Mouse (Mus musculus): ENCODE measurements around the gene Entpd4b. TPM values are rescaled to one million over a fixed set of nuclear protein-coding genes. Genes with fewer than 3 reads are reported as not detected.
"Not testable (repeated sequence)": the region's sequence is repeated elsewhere in the genome, so short reads cannot be mapped to it uniquely, and the experiment has no call there.

Gene Entpd4b
- polyA plus RNA-seq (2012; rRNA removed) (17.7 and 22.2 TPM in 2 replicates), polyA plus RNA-seq (2014; fragmentation: Nextera tagmentation; extraction: Ambion mirVana) (18.7 and 19.0 TPM in 2 replicates)

DNA sequence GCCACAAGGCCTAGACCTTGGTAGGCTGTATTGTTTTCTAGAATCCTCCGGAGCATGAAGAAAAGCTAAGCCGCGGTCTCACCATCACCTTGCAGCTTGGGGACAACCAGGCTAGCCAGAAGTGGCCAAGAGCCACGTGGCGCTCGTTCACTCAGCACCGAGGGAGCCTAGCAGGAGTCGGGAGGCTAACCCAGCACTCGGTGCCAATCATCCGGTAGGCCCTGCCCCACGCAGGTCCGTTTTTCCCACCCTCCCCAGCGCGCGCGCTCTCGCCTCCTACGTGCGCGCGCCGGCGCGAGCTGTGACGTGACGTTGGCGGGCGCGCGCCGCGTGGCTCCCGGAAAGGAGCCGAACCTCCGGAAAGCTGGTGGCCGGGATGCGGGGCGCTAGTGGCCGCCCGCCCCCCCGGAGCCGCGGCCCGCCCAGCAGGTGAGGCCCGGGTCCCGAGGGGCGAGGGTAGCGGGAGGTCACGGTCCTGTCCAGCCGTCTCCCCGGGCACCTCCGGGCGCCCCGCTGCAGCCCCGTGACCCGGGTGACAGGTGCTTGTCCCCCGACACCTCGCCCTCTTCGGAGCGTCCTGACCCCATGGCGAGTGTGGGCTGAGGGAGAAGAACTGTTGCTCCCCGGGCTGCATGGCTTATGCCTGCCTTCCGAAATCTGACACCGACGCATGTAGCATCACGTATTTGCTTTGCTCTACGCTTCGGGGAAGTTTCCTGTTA lies at the start of gene Entpd4b:
Gene Entpd4b, plus strand, starts transcription at position 315 of the 722 bp plus-strand sequence.
- H3K27ac ChIP-seq (replicated peaks; ENCODE audit: low read depth, low read length); H3K9me3 ChIP-seq (ENCODE audit: control insufficient read depth, low read length); H3K4me2 ChIP-seq (replicated peaks; ENCODE audit: low read depth, low read length, severe bottlenecking); DNase-seq (ENCODE audit: low spot score); H3K9ac ChIP-seq (ENCODE audit: low read depth, low read length, severe bottlenecking); H3K4me1 ChIP-seq (ENCODE audit: control insufficient read depth, insufficient read depth, low read length); H3K36me3 ChIP-seq (ENCODE audit: control insufficient read depth, insufficient read depth, low read length); H3K27me3 ChIP-seq (ENCODE audit: control insufficient read depth, insufficient read depth, low read length); H3K4me3 ChIP-seq (replicated peaks; ENCODE audit: low read length): not testable (repeated sequence)
- no CpG with 5 or more reads among the region's 68 CpGs for WGBS
- ATAC-seq (ENCODE audit: low FRiP score, low read depth): peak; percentile 90

DNA sequence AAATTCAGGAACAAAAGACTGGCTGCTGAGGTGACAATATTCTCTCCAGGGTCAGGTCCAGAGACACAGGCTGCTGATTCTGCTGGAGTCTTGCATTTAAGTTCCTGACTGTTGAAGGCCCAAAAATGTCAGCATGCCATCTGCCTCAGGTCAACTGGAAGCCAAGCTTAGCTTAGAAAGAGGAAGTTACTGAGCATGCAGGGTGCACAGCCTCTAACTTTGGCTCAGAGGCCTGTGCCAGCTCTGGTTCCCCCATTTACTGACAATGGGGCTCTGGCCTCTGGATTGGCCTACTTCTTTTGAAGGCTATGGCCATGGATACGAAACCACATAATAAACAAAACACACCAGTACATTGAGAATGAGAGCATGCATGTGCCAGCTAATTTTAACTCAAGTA lies 48.2 kb upstream of the Entpd4b start:
- not testable (repeated sequence) for H3K36me3 ChIP-seq (ENCODE audit: control insufficient read depth, insufficient read depth, low read length); H3K27ac ChIP-seq (replicated peaks; ENCODE audit: low read depth, low read length); H3K27me3 ChIP-seq (ENCODE audit: control insufficient read depth, insufficient read depth, low read length); H3K9me3 ChIP-seq (ENCODE audit: control insufficient read depth, low read length); DNase-seq (ENCODE audit: low spot score); H3K9ac ChIP-seq (ENCODE audit: low read depth, low read length, severe bottlenecking); H3K4me1 ChIP-seq (ENCODE audit: control insufficient read depth, insufficient read depth, low read length); H3K4me3 ChIP-seq (replicated peaks; ENCODE audit: low read length); ATAC-seq (ENCODE audit: low FRiP score, low read depth); H3K4me2 ChIP-seq (replicated peaks; ENCODE audit: low read depth, low read length, severe bottlenecking)
- no CpG with 5 or more reads among the region's 1 CpGs for whole genome bisulfite sequencing

DNA sequence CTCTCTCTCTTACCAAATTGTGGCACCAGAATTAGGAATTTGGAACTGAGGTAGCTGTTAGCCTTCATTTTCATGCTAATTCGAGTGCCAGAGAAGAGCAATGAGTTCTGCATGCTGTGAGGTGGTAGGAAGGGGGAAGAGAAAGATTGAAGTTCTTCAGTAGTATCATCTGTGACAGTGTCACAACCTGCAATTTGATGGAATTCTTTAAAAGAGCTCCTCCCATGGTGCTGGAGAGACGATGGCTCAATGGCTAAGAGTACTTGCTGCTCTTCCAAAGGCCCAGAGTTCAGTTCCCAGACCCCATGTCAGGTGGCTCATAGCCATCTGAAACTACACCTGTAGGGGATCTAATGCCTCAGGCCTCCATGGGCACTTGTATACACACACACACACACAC lies 42.8 kb upstream of the Entpd4b start, which contains the start of gene Gm27179:
Gene Gm27179, minus strand, starts transcription at position 101 of the 400 bp plus-strand sequence.
- ATAC-seq (ENCODE audit: low FRiP score, low read depth); H3K9me3 ChIP-seq (ENCODE audit: control insufficient read depth, low read length); DNase-seq (ENCODE audit: low spot score); H3K27me3 ChIP-seq (ENCODE audit: control insufficient read depth, insufficient read depth, low read length); H3K4me1 ChIP-seq (ENCODE audit: control insufficient read depth, insufficient read depth, low read length); H3K36me3 ChIP-seq (ENCODE audit: control insufficient read depth, insufficient read depth, low read length); H3K9ac ChIP-seq (ENCODE audit: low read depth, low read length, severe bottlenecking); H3K27ac ChIP-seq (replicated peaks; ENCODE audit: low read depth, low read length); H3K4me2 ChIP-seq (replicated peaks; ENCODE audit: low read depth, low read length, severe bottlenecking); H3K4me3 ChIP-seq (replicated peaks; ENCODE audit: low read length): not testable (repeated sequence)
- no CpG with 5 or more reads among the region's 2 CpGs for WGBS

DNA sequence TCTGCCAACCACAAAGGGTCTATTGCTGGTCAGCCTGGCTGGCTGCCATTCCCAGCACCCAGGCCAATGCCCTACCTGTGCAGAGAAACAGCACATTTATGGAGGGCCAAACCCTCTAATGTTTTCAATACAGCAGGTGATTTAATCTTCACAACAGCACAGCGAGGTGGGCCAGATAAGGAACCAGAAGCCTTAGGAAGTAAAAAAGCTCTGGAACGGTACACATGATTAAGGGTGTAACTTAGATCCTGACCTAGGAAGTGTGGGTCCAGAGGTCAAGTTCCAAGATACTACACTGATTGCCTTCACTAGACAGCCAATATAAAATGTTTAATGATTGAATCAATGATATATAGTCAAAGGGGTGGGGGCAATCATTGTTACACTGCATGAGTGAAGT lies 34.4 kb upstream of the Entpd4b start:
- not testable (repeated sequence) for H3K27me3 ChIP-seq (ENCODE audit: control insufficient read depth, insufficient read depth, low read length); H3K9me3 ChIP-seq (ENCODE audit: control insufficient read depth, low read length); H3K36me3 ChIP-seq (ENCODE audit: control insufficient read depth, insufficient read depth, low read length); ATAC-seq (ENCODE audit: low FRiP score, low read depth); H3K4me3 ChIP-seq (replicated peaks; ENCODE audit: low read length); H3K4me1 ChIP-seq (ENCODE audit: control insufficient read depth, insufficient read depth, low read length); DNase-seq (ENCODE audit: low spot score); H3K27ac ChIP-seq (replicated peaks; ENCODE audit: low read depth, low read length); H3K4me2 ChIP-seq (replicated peaks; ENCODE audit: low read depth, low read length, severe bottlenecking); H3K9ac ChIP-seq (ENCODE audit: low read depth, low read length, severe bottlenecking)
- WGBS: no CpG with 5 or more reads among the region's 2 CpGs

DNA sequence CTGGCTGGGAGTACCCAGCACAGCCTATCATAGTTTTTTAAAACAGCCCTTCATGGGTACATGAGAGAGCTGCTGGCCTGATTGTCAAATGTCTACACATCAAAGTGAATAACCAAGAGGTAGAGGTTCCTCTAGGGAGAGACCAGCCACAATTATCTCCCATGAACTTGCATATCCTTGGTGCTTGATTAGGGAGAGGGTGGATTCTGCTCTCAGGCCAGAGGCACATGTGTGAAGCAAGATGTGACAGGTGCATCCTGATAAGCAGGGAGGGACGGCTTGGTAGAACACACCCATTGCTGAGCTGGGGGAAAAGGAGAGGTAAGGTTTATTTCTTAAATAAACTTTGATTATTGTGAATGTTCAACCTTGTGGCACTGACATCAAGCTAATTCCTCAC lies 32.2 kb upstream of the Entpd4b start:
- H3K9ac ChIP-seq (ENCODE audit: low read depth, low read length, severe bottlenecking); H3K36me3 ChIP-seq (ENCODE audit: control insufficient read depth, insufficient read depth, low read length); H3K27ac ChIP-seq (replicated peaks; ENCODE audit: low read depth, low read length); DNase-seq (ENCODE audit: low spot score); H3K4me2 ChIP-seq (replicated peaks; ENCODE audit: low read depth, low read length, severe bottlenecking); H3K4me1 ChIP-seq (ENCODE audit: control insufficient read depth, insufficient read depth, low read length); H3K9me3 ChIP-seq (ENCODE audit: control insufficient read depth, low read length); ATAC-seq (ENCODE audit: low FRiP score, low read depth); H3K4me3 ChIP-seq (replicated peaks; ENCODE audit: low read length); H3K27me3 ChIP-seq (ENCODE audit: control insufficient read depth, insufficient read depth, low read length): not testable (repeated sequence)
- WGBS: no CpG with 5 or more reads among the region's 1 CpGs

DNA sequence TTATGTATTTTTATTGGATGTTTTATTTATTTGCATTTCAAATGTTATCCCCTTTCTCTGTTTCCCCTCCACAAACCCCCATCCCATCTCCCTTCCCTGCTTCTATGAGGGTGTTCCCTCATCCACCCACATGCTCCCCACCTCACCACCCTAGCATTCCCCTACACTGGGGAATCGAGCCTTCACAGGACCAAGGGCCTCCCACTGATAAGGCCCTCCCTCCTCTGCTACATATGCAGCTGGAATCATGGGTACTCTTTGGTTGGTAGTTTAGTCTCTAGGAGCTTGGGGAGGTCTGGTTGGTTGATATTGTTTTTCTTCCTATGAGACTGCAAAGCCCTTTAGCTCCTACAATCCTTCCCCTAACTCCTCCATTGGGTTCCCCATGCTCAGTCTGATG lies 29.0 kb upstream of the Entpd4b start:
- H3K36me3 ChIP-seq (ENCODE audit: control insufficient read depth, insufficient read depth, low read length): not testable (repeated sequence)

DNA sequence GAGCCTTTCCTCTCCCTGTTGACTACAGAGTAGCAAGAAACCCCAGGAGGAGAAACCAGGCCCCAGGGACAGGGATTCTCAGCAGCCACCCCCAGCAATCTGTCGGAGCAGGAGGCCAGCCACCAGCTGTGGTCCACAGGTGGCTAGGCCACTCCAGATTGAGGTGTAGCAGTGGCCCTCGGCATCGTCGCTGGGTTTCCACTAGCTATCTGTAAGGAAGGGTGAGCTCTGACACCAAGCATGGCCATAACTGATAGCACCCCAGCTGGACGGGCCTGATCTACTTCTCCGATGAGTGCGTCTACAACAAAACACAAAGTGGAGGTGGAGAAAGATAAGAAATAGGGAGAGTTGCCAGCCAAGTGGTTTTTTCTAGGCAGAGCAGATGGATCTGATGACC lies 18.7 kb upstream of the Entpd4b start:
- H3K4me1 ChIP-seq (ENCODE audit: control insufficient read depth, insufficient read depth, low read length); H3K4me3 ChIP-seq (replicated peaks; ENCODE audit: low read length); H3K9me3 ChIP-seq (ENCODE audit: control insufficient read depth, low read length); H3K36me3 ChIP-seq (ENCODE audit: control insufficient read depth, insufficient read depth, low read length); H3K9ac ChIP-seq (ENCODE audit: low read depth, low read length, severe bottlenecking); ATAC-seq (ENCODE audit: low FRiP score, low read depth); H3K4me2 ChIP-seq (replicated peaks; ENCODE audit: low read depth, low read length, severe bottlenecking); H3K27ac ChIP-seq (replicated peaks; ENCODE audit: low read depth, low read length); H3K27me3 ChIP-seq (ENCODE audit: control insufficient read depth, insufficient read depth, low read length); DNase-seq (ENCODE audit: low spot score): not testable (repeated sequence)
- no CpG with 5 or more reads among the region's 7 CpGs for WGBS

More for the DNA sequence above, 29.0 kb upstream of the Entpd4b start:
- H3K9me3 ChIP-seq (ENCODE audit: control insufficient read depth, low read length); H3K27ac ChIP-seq (replicated peaks; ENCODE audit: low read depth, low read length); ATAC-seq (ENCODE audit: low FRiP score, low read depth); H3K9ac ChIP-seq (ENCODE audit: low read depth, low read length, severe bottlenecking); H3K27me3 ChIP-seq (ENCODE audit: control insufficient read depth, insufficient read depth, low read length); H3K4me3 ChIP-seq (replicated peaks; ENCODE audit: low read length); H3K4me2 ChIP-seq (replicated peaks; ENCODE audit: low read depth, low read length, severe bottlenecking); H3K4me1 ChIP-seq (ENCODE audit: control insufficient read depth, insufficient read depth, low read length); DNase-seq (ENCODE audit: low spot score): not testable (repeated sequence)
- WGBS: no CpG with 5 or more reads among the region's 1 CpGs

DNA sequence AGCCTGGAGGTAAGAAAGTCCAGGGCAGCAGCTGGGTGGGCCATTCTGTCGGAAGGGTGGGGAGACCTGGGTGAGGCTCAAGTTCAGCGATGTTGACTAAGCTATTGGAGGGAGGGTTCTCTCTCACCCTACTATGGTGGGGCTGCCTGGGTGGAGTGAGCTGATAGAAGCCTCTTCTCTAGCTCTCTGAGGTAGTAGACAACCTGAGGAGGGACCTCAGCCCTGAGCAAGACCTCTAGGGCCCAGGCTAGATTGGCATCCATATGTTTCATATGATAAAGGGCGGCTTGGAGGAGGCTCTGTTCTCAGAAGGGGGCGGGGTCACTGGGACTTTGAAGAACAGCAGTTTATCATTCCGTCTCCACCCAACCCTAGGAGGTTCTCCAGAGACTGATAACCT lies 15.1 kb upstream of the Entpd4b start:
- ATAC-seq (ENCODE audit: low FRiP score, low read depth): not testable (repeated sequence)
- WGBS: no CpG with 5 or more reads among the region's 5 CpGs

More for the DNA sequence above, 15.1 kb upstream of the Entpd4b start:
- not testable (repeated sequence) for H3K9ac ChIP-seq (ENCODE audit: low read depth, low read length, severe bottlenecking); H3K9me3 ChIP-seq (ENCODE audit: control insufficient read depth, low read length); DNase-seq (ENCODE audit: low spot score); H3K4me2 ChIP-seq (replicated peaks; ENCODE audit: low read depth, low read length, severe bottlenecking); H3K36me3 ChIP-seq (ENCODE audit: control insufficient read depth, insufficient read depth, low read length); H3K4me1 ChIP-seq (ENCODE audit: control insufficient read depth, insufficient read depth, low read length); H3K27me3 ChIP-seq (ENCODE audit: control insufficient read depth, insufficient read depth, low read length); H3K27ac ChIP-seq (replicated peaks; ENCODE audit: low read depth, low read length); H3K4me3 ChIP-seq (replicated peaks; ENCODE audit: low read length)
